Mouse (Mus musculus) gastrocnemius, postnatal 25 days (tissue): Measurements from ENCODE around the gene Frmd6. TPM values are rescaled to one million over a fixed set of nuclear protein-coding genes. Genes with fewer than 3 reads are reported as not detected.

Experiments used
- DNase-seq: peaks from one replicate; pipeline ENCODE4 v3.0.0; 2022
- total RNA-seq, 2 experiments: library from RNA; stranded (reverse); gene quantifications; 1 replicate in 1 of 2; 2 replicates in 1 of 2; pipeline ENCODE4 v1.2.3; 2021

Frmd6 gene
- total RNA-seq, 2 experiments from 2014 or later: 13.6 to 16.1 TPM

DNA sequence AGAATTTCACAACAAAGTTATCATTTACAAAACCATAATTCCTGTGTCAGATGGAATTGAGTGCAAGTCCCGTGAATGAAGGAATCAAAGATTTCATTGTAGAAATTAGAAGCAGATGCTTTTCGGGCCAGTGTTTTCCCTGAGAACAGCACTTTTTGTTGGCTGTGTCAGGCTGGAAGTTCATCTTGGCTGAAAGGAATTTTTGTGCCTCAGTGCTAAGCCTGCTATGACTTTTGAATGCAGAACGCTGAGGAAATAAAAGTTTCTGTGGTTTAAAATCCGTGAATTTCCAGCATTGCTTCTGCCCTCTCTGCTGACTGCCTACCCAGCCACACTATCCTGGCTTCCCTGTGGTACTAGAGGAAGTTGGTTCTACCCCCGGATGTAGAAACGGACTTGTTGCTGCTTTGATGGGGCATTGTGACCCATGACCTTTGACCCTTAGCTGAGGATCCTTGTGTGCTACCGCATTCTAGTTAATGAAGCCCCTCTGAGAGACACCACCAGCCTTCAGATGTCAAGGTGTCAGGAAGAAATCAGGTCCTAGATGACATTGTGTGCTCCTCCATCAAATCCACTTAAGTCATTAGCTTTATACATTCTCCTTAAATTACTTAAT is 26.1 kb downstream of the Frmd6 start:
- DNase-seq: no peak

DNA sequence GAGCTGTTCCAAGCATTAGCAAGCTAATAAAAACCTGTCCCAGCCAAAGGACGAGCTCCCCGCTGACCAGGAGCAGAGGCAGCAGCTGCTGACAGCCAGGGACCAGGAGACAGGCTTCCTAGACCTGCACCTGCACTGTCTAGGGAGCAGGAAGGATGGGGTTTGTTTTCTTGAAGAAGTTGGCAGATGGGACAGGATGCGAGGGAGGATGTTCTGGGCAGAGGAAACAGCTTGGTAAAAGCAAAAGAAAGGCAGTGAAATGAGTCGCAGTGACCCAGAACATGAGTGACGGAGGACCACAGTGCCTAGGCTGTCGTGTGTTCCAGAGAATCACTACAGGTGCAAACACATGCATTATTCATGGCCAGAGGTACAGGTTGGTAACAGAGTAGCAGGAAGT is 27.7 kb downstream of the Frmd6 start:
- peak; percentile 40 for DNase-seq

DNA sequence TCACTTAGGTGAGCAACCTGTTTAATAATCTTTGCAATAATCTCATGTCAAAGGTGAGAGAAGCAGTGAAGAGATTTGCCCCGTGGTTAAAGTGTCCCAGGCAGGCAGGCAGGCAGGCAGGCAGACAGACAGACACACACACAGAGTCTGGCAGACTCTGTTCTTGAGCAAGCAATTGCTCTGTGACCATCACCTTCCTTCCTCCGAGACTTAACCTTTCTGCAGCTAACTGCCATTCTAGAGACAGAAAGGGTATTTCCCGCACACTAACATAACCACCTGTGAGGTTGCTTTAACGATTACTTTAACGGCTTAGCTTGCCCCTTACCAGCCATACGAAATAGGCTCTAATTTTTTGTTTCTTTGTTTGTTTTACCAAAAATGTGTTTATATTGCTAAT is 30.4 kb downstream of the Frmd6 start:
- no peak for DNase-seq

DNA sequence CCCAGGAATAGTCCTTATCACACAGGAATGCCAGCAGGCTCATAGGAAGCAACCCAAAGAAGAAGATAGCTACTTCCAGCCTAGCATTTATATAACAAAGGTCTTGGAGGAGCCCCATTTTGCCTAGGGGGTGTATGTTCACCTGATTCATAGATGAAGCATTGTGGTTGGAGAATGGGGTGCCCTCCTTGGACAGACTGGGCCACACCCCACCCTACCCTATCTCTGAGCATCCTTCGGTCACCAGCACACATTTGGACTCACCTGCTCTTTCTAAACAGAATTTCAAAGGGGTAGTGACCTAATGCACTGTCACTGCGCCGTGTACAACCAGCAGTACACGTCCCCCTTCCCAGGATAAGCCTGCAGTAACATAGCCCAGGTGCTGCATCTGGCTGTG is 31.5 kb downstream of the Frmd6 start:
- no peak for DNase-seq

GRCm38 (mm10) chr12:70863281-70863680 is 38.0 kb downstream of the Frmd6 start:
- DNase-seq: no peak

- DNase-seq: no peak
Observed at GRCm38 (mm10) chr12:70867780-70868179, 42.5 kb downstream of the Frmd6 start.

DNA sequence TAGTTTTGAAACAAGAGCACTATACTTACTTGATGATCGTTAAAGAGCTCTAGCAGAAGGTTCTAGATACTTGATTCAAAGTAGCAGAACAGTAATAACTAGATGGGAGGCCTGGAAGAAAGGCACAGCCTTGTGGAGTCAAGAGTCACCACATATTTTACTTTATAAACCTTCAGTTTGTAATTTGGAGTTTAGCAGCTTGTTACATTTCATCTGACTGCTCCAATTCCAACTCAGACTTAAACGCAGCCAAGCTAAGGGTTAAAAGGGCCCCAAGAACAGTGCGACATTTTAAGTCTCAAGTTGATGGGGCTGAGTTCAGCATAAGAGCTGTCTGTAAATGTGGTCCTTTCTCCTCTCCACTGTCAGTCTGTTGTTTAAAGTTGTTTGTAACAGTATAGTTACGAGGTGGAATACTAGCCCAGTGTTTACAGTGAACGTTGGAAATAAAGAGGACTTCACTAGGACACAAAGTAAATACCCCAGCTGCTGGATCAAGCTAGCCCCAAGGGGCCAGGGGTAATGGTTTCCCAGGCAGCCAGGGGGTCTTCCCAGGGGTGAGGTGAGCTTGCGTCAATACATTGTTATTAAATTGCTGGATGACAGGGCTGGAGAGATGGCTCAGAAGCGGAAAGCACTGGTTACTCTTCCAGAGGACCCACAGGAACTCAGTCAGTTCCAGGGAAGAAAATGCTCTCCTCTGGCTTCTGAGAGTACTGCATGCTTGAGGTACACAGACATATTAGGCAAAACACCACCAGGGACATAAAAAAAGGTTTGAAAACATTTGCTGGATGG is 43.1 kb downstream of the Frmd6 start:
- no peak for DNase-seq

DNA sequence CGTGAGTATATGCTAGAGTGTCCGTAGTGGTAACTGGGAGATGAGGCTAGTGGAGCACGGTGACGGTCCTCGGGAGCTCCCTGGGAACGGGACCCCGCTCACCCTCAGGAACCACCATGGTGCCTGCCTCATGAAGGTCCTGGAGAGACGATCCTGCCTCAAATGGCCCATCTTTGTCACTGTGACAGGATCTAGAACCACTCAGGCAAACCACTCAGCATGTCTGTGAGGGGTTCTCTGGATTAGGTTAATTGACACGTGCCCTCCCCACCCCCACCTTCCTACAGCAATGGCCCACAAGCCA is 43.6 kb downstream of the Frmd6 start:
- DNase-seq: no peak

GRCm38 (mm10) chr12:70873544-70873943 is 48.2 kb downstream of the Frmd6 start:
- DNase-seq: no peak

DNA sequence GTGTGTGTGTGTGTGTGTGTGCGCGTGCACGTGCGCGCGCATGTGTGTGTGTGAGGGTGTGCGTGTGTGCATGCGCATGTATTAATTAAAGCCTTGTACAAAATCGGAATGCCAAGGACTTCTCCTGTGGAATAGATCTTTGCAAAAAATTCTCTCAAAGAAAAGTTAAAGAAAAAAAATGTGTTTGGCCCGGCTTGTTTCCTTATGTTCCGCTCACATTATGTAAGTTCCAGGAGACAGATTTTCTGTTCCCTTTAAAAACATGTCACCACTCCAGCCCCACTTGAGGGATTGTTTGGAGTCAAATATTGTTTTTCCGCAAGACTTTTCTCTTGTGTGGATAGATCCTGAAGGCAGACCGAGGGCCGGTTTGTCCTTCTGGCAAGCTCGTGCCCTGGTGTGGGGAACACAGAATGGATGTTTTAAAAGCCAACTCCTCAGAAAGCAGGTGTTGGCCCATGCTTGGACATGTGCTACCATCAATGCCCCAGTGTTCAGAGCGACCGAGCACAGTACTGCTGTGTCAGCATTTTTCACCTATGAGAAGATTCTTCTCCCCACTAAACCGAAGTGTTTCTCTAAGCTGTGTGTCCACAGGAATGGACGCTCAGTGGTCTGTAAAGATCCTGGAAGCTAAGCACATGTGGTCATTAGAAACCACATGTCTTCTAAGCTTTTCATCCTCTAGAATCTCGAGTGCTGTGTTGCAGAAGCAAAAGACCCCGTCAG is 51.1 kb downstream of the Frmd6 start:
- DNase-seq: no peak

DNA sequence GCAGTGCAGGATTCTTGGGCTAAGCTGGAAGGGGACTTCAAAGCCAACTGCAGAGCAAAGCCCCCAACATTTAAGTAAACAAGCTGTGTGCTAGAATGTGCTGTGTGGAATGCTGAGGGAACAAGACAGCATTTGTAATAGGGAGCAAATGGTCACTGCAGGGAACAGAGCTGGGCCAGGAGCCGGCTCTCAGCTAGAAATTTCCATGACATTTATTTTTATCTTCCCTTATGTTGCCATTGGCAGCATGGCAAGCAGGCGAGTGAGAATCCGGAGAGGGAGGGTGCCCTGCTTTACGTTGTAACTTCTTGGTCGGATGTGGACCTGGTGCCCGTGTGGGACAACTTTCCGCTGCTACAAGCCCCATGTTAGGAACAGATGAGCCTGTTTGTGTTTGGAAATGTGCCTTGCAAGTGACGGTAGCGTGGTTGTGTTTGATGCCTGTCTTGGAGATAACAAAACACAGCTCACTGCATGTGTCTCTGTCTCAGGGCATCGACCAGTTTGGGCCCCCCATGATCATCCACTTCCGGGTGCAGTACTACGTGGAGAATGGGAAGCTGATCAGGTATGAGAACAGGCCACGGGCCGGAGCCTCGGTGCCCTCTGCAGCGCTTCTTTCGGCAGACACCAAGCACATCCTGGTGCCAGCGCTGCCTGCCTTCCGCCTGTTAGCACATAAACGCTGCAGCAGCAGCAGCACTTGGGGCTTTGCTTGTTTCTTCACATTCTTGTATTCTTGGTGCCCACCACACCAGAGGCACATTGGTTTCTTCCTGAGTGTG is 52.8 kb downstream of the Frmd6 start:
- DNase-seq: no peak

GRCm38 (mm10) chr12:70880396-70880975 is 55.2 kb downstream of the Frmd6 start:
- DNase-seq: peak; percentile 30

DNA sequence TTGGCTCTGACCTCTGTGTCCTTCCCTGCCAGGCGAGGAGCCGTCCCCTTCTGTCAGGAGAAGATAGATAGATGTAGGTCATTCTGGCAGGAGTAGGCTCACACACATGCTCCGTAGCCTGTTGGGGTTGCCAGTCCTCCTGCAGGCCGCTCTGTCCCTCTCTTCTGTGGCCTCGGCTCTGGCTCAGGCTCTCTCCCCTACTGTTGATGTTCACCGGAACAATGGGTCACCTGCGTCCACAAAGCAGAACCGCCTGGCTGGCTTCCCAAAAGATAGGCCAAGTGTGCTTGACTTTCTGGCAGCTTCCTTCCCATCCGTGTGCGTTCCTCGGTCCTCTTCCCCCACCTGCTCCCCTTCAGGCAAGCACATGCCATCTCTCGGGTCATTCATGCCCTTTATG is 56.0 kb downstream of the Frmd6 start:
- DNase-seq: peak; percentile 52

DNA sequence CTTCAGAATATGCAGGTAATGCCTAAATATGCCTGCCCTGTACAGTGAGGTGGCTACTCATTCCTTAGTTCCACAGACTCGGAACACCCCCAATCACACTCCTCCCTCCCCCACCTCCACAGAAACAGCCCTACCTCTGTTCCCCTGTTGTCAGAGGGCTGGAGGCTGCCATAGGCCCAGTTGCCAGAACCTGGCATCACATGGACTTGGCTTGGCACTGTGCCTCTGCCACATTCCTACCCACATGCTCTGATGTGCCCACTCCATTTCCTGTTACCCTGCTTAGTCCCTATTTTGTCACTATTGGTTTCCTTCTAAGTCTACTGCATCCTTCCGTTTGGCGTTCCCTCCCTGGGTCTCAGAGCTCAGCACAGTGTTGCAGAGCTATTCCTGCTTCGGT is 56.5 kb downstream of the Frmd6 start:
- no peak for DNase-seq

DNA sequence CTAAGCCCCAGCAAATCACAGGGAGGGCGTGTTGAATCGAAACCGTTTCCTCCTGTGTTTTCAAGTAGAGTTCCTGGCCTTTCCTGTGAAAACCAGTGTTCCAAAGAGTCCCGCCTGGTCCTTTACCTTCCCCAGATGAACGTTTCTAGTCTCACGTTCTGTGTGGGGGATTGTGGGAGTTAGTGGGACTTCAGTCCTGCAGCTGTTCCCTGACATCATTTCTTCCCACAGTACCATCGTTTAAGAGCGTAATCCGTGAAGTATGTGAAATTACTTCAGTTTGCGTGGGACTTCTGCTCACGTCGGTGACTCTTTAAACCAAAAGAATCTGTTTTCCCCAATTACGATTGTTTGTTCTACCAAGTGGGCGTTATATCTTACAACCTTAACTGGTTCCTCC is 57.8 kb downstream of the Frmd6 start:
- no peak for DNase-seq

DNA sequence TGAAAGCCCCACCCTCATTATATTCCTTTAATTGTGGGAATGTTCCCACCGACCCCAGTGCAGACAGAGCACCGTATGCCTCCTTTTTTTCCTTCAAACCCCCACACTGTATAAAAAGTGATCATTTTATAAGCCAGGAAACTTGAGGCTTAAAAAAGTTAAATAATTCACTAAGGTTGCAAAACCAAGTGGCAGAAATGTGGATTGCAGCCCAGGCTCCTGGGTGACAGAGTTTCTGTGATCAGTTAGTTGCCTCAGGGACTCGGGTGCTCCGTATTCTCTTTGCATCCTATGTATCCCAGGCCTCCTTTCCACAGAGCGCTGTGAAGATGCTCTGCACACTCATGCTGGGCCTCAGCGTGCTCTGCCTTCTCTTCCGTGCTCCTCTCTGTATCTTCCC is 58.8 kb downstream of the Frmd6 start:
- DNase-seq: no peak

DNA sequence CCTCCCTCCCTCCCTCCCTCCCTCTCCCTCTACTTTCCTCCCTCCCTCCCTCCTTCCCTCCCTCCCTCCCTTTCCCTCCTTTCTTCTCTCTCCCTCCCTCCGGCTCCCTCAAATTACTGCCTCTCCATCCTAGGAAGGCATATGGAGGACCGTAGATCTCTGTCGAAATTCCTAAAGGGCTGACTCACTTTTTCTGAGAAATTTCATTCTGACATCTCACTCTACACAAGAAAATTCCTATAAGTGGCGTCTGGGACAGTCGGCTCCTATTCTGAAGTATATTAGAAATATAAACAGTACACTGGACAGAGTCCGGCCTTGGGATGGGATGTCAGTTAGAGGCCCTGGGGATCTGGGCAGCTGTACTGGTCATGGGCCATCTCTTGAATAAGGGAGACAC is 59.7 kb downstream of the Frmd6 start:
- DNase-seq: no peak

GRCm38 (mm10) chr12:70885576-70885975 is 60.3 kb downstream of the Frmd6 start:
- no peak for DNase-seq

DNA sequence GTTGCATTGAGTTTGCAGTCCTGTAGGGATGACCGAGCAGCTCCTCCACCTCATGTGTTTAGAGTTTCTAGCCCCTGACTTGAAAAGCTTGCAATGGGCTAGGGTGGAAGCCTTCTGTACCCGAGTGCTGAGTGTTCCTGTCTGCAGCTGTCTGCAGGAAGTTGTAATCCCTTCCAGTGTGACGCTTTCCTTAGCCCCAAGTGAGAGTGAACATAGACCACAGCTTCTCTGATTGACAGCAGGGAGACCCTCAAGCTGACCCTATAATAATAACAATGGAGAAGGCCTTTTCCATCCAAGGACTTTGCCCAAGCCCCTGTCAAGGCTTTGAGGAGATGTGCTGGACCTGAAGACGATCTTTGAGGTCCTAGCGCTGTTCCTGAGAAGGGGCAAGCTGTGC is 65.1 kb downstream of the Frmd6 start:
- no peak for DNase-seq

GRCm38 (mm10) chr12:70890874-70891470 is 65.7 kb downstream of the Frmd6 start:
- DNase-seq: no peak

- DNase-seq: no peak
Observed at GRCm38 (mm10) chr12:70895275-70895674, 70.0 kb downstream of the Frmd6 start.

GRCm38 (mm10) chr12:70896068-70896467 is 70.8 kb downstream of the Frmd6 start:
- DNase-seq: peak; percentile 12
